Mouse (Mus musculus) heart, adult 2 months (tissue): ENCODE measurements around the gene Btbd17.

Experiments
- CTCF ChIP-seq: fragments of 200-600 bp; IDR thresholded peaks from 2 replicates; pipeline ENCODE4 v1.8.1; 2022; ENCODE audit warnings: antibody characterized with exemption, mild to moderate bottlenecking, moderate library complexity
- EP300 ChIP-seq: fragments of 200-500 bp; IDR thresholded peaks from 2 replicates; pipeline ENCODE4 v1.6.1; 2011; ENCODE audit warnings: low read depth, low read length, control low read depth; ENCODE audit not compliant: insufficient read depth
- POLR2A ChIP-seq: fragments of 200-500 bp; IDR thresholded peaks from 2 replicates; pipeline ENCODE4 v1.6.1; 2011; ENCODE audit warnings: mild to moderate bottlenecking, low read depth, low read length, control low read depth; ENCODE audit not compliant: insufficient read depth

GRCm38 (mm10) chr11:114769911-114770310, 25.8 kb downstream of the Btbd17 start:
- no peak for TF ChIP-seq CTCF
- no peak for TF ChIP-seq POLR2A
- TF ChIP-seq EP300: no peak
